Mouse (Mus musculus) embryonic facial prominence, embryonic 12.5 days (tissue): ENCODE measurements around the gene Boc. TPM values are rescaled to one million over a fixed set of nuclear protein-coding genes. Genes with fewer than 3 reads are reported as not detected.

Source experiments
- ATAC-seq: fragments of 200-750 bp; cut with Nextera tagmentation; 2 replicates; pipeline ENCODE4 v1.8.0; 2017; ENCODE audit not compliant: insufficient number of reproducible peaks, insufficient read depth, low FRiP score, low TSS enrichment
- H3K27ac ChIP-seq: fragments of 300-500 bp; sonication (generic); 2 replicates; pipeline ENCODE4 v1.5.1; 2016; ENCODE audit warnings: mild to moderate bottlenecking
- H3K27me3 ChIP-seq: fragments of 300-500 bp; sonication (generic); 2 replicates; pipeline ENCODE4 v1.6.1; 2016; ENCODE audit warnings: mild to moderate bottlenecking, moderate library complexity
- H3K36me3 ChIP-seq: fragments of 300-500 bp; sonication (generic); 2 replicates; pipeline ENCODE4 v1.6.1; 2016; ENCODE audit warnings: mild to moderate bottlenecking
- H3K4me1 ChIP-seq: fragments of 300-500 bp; sonication (generic); 2 replicates; pipeline ENCODE4 v1.6.1; 2016
- H3K4me2 ChIP-seq: fragments of 300-500 bp; sonication (generic); replicated peaks from 2 replicates; pipeline ENCODE4 v1.6.1; 2016; ENCODE audit warnings: mild to moderate bottlenecking, moderate library complexity
- H3K4me3 ChIP-seq: fragments of 300-500 bp; sonication (generic); 2 replicates; pipeline ENCODE4 v1.5.1; 2016; ENCODE audit warnings: mild to moderate bottlenecking
- H3K9ac ChIP-seq: fragments of 300-500 bp; sonication (generic); 2 replicates; pipeline ENCODE4 v1.6.1; 2016; ENCODE audit warnings: mild to moderate bottlenecking, moderate library complexity
- H3K9me3 ChIP-seq: fragments of 300-500 bp; sonication (generic); 2 replicates; pipeline ENCODE4 v1.6.1; 2016; ENCODE audit warnings: mild to moderate bottlenecking, moderate library complexity
- WGBS: fragments of 180-500 bp; shearing (Covaris S2); methylation state at CpG from one replicate; pipeline ENCODE4 v1.1.7; 2016; 5-methylcytosine and 5-hydroxymethylcytosine counted together
- polyA plus RNA-seq: library from polyadenylated mRNA; unstranded; fragments of >200 nt; fragmentation: Nextera tagmentation; extraction: Ambion mirVana; gene quantifications from 2 replicates; pipeline ENCODE4 v1.2.1, GENCODE M21; 2016

Boc gene
- 37.1 and 37.3 TPM in 2 replicates for polyA plus RNA-seq

GRCm38 (mm10) chr16:44558471-44559329 is at the start of gene Boc:
Gene Boc, minus strand, starts transcription at chr16:44558897.
- H3K9ac ChIP-seq, result peak within 1 kb of the TSS; percentile 99
- peak within 1 kb of the TSS; percentile 96 for H3K27ac ChIP-seq
- no peaks in the 10 kb centered on the region for H3K36me3 ChIP-seq
- peaks cover 35% of the 10 kb centered on the region for H3K4me1 ChIP-seq
- H3K27me3 ChIP-seq, result no peaks in the 10 kb centered on the region
- peak within 1 kb of the TSS; percentile 96 for H3K4me3 ChIP-seq
- H3K4me2 ChIP-seq, result peak within 1 kb of the TSS; percentile 59
- no peaks in the 10 kb centered on the region for H3K9me3 ChIP-seq
- under 1% methylated on average over 41 of the region's 46 CpGs for WGBS
- ATAC-seq, result peak; percentile 70

- 90% methylated on average over 1 of the region's 1 CpGs for WGBS
- no peaks in the 10 kb centered on the region for H3K27me3 ChIP-seq
- ATAC-seq, result no peak
- H3K27ac ChIP-seq, result no peak overlapping the region
- no peaks in the 10 kb centered on the region for H3K36me3 ChIP-seq
- no peaks in the 10 kb centered on the region for H3K9me3 ChIP-seq
- H3K9ac ChIP-seq, result no peak overlapping the region
- no peak overlapping the region for H3K4me3 ChIP-seq
- no peak overlapping the region for H3K4me2 ChIP-seq
- H3K4me1 ChIP-seq, result peaks cover 22% of the 10 kb centered on the region
These were observed 47.9 kb upstream of the Boc start for GRCm38 (mm10) chr16:44606643-44607042.

- Histone ChIP-seq H3K9me3 (no peaks in the 10 kb centered on the region), H3K27ac (no peak overlapping the region), H3K4me1 (peaks cover 31% of the 10 kb centered on the region), H3K36me3 (no peaks in the 10 kb centered on the region), H3K4me2 (no peak overlapping the region), H3K4me3 (no peak overlapping the region), H3K27me3 (no peaks in the 10 kb centered on the region), H3K9ac (no peak overlapping the region)
- 55% methylated on average over 9 of the region's 9 CpGs for WGBS
- no peak for ATAC-seq
These were observed 45.4 kb upstream of the Boc start for GRCm38 (mm10) chr16:44604021-44604616.

GRCm38 (mm10) chr16:44601999-44602794 is 43.5 kb upstream of the Boc start:
- Histone ChIP-seq H3K4me3 (no peak overlapping the region), H3K9me3 (no peaks in the 10 kb centered on the region), H3K9ac (no peak overlapping the region), H3K4me1 (peaks cover 31% of the 10 kb centered on the region), H3K4me2 (0 out of 2 replicates have a peak overlapping the region, but pooled peaks have one; percentile 6), H3K27ac (peak overlapping the region; percentile 78), H3K27me3 (no peaks in the 10 kb centered on the region), H3K36me3 (no peaks in the 10 kb centered on the region)
- 9% methylated on average over 8 of the region's 8 CpGs for WGBS
- peak; percentile 61; the same call in 1 of the 2 replicates for ATAC-seq

- Histone ChIP-seq H3K36me3 (no peaks in the 10 kb centered on the region), H3K27me3 (no peaks in the 10 kb centered on the region), H3K4me3 (no peak overlapping the region), H3K4me1 (peaks cover 31% of the 10 kb centered on the region), H3K9ac (no peak overlapping the region), H3K9me3 (0 out of 2 replicates have a peak, but pooled peaks cover 4% of the 10 kb centered on the region), H3K27ac (peak overlapping the region; percentile 78), H3K4me2 (no peak overlapping the region)
- WGBS, result 15% methylated on average over 2 of the region's 2 CpGs
- no peak for ATAC-seq
These were observed 42.5 kb upstream of the Boc start for GRCm38 (mm10) chr16:44601182-44601581.

GRCm38 (mm10) chr16:44597106-44597806 is 38.6 kb upstream of the Boc start:
- Histone ChIP-seq H3K36me3 (no peaks in the 10 kb centered on the region), H3K4me3 (no peak overlapping the region), H3K9me3 (0 out of 2 replicates have a peak, but pooled peaks cover 4% of the 10 kb centered on the region), H3K9ac (no peak overlapping the region), H3K4me2 (no peak overlapping the region), H3K27me3 (no peaks in the 10 kb centered on the region), H3K27ac (no peak overlapping the region), H3K4me1 (peaks cover 17% of the 10 kb centered on the region)
- no peak for ATAC-seq
- 87% methylated on average over 2 of the region's 2 CpGs for WGBS

- no peaks in the 10 kb centered on the region for H3K9me3 ChIP-seq
- 67% methylated on average over 1 of the region's 1 CpGs for WGBS
- H3K4me2 ChIP-seq, result no peak overlapping the region
- H3K36me3 ChIP-seq, result no peaks in the 10 kb centered on the region
- no peak for ATAC-seq
- no peaks in the 10 kb centered on the region for H3K4me1 ChIP-seq
- H3K27ac ChIP-seq, result no peak overlapping the region
- H3K27me3 ChIP-seq, result no peaks in the 10 kb centered on the region
- H3K4me3 ChIP-seq, result no peak overlapping the region
- no peak overlapping the region for H3K9ac ChIP-seq
These were observed 30.8 kb upstream of the Boc start for GRCm38 (mm10) chr16:44589506-44589905.

- H3K9me3 ChIP-seq, result no peaks in the 10 kb centered on the region
- peaks cover 14% of the 10 kb centered on the region; the same call in 1 of the 2 replicates for H3K4me1 ChIP-seq
These were observed 20.8 kb upstream of the Boc start for GRCm38 (mm10) chr16:44579421-44580024.

GRCm38 (mm10) chr16:44578551-44578950 is 19.9 kb upstream of the Boc start:
- ATAC-seq, result no peak
- 85% methylated on average over 1 of the region's 1 CpGs for WGBS
- Histone ChIP-seq H3K36me3 (no peaks in the 10 kb centered on the region), H3K27me3 (no peaks in the 10 kb centered on the region), H3K4me2 (no peak overlapping the region), H3K27ac (peak overlapping the region; percentile 30; the same call in 1 of the 2 replicates), H3K9me3 (no peaks in the 10 kb centered on the region), H3K9ac (no peak overlapping the region), H3K4me1 (peaks cover 14% of the 10 kb centered on the region; the same call in 1 of the 2 replicates), H3K4me3 (no peak overlapping the region)

More at GRCm38 (mm10) chr16:44579421-44580024, 20.8 kb upstream of the Boc start:
- Histone ChIP-seq H3K36me3 (no peaks in the 10 kb centered on the region), H3K4me3 (no peak overlapping the region), H3K27me3 (no peaks in the 10 kb centered on the region), H3K4me2 (peak overlapping the region; percentile 21; the same call in 1 of the 2 replicates), H3K9ac (no peak overlapping the region), H3K27ac (peak overlapping the region; percentile 89)
- peak; percentile 75 for ATAC-seq
- WGBS, result 18% methylated on average over 15 of the region's 15 CpGs

- Histone ChIP-seq H3K9ac (no peak overlapping the region), H3K4me3 (no peak overlapping the region), H3K27ac (no peak overlapping the region), H3K4me2 (no peak overlapping the region), H3K4me1 (peaks cover 20% of the 10 kb centered on the region), H3K9me3 (no peaks in the 10 kb centered on the region), H3K36me3 (no peaks in the 10 kb centered on the region), H3K27me3 (no peaks in the 10 kb centered on the region)
- ATAC-seq, result no peak
These were observed 9.4 kb upstream of the Boc start for GRCm38 (mm10) chr16:44568056-44568455.
